Mouse (Mus musculus): ENCODE measurements around the gene Naa10. TPM values are rescaled to one million over a fixed set of nuclear protein-coding genes. Genes with fewer than 3 reads are reported as not detected.

Gene Naa10
- polyA plus RNA-seq, 1 experiment: 34.5 TPM

DNA sequence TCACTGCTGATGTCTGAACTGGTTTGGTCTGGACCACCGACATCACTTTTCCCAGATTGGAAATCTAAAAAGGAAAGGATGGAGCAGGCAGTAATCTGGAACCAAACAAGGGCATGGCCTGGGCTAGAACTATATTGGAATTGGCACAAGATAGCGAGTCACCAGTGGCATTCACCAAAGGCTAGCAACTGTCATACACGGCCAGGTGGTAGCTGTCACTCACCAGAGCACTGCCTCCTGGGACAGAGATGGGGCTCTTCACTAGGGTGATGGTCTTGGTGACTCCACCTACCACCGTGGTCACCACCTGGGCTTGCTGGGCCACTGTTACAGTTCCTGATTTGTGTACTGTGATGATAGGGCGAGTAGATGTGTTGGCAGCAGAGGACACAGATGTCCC is 30.9 kb upstream of the Naa10 start:
- no peak overlapping the region for H3K4me3 ChIP-seq (ENCODE audit: insufficient read depth, low read length)
- no peak for TF ChIP-seq POLR2A (IDR thresholded peaks at IDR 0.05; ENCODE audit: borderline replicate concordance, low read depth, low read length)
- no peak for TF ChIP-seq CTCF (IDR thresholded peaks at IDR 0.05; ENCODE audit: low read depth, low read length)
- no peak overlapping the region for H3K27ac ChIP-seq (ENCODE audit: insufficient read depth, low read depth, low read length)
- no peaks in the 10 kb centered on the region for H3K4me1 ChIP-seq (ENCODE audit: control insufficient read depth, insufficient read depth, low read length)

DNA sequence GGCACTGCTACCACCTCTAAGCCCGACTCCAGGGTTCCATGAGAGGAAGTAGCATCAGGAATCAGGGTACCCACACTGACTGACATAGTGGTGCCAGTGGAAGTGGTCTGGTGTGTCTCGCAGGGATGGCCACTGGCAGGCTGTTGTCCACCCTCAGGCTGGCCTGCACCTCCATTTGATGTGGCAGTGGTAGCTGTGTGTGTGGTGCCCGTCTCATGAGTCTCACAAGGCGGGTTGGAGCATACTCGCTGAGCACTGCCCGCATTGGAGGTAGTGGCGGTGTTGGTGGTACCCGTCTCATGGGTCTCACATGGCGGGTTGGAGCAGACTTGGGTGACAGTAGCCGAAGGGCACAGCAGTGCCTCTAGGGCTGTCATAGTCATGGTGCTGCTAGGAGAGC is 27.6 kb upstream of the Naa10 start:
- H3K4me3 ChIP-seq (ENCODE audit: insufficient read depth, low read length): no peak overlapping the region
- H3K4me1 ChIP-seq (ENCODE audit: control insufficient read depth, insufficient read depth, low read length): no peaks in the 10 kb centered on the region
- no peak overlapping the region for H3K27ac ChIP-seq (ENCODE audit: insufficient read depth, low read depth, low read length)
- TF ChIP-seq CTCF (IDR thresholded peaks at IDR 0.05; ENCODE audit: low read depth, low read length) (no peak), POLR2A (IDR thresholded peaks at IDR 0.05; ENCODE audit: borderline replicate concordance, low read depth, low read length) (no peak)

DNA sequence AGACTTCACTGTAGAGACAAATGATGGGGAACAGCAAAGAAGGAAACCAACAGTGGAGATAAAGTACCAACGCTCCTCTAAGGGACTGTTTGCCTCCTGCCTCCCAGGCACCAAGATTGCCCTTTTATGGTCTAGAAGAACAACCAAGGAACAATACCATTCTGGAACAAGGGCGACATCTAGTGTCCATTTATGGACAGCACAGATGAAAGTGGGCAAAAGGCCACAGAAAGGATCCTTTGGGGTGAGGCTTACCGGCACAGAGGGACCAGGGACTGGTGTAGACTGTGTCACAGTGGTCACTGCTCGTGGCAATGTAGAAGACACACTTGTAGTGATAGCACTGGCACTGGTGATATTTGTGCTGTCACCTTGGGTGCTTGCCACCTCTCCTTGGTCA is 26.9 kb upstream of the Naa10 start:
- H3K27ac ChIP-seq (ENCODE audit: insufficient read depth, low read depth, low read length): no peak overlapping the region
- H3K4me3 ChIP-seq (ENCODE audit: insufficient read depth, low read length): no peak overlapping the region
- TF ChIP-seq CTCF (IDR thresholded peaks at IDR 0.05; ENCODE audit: low read depth, low read length): no peak
- TF ChIP-seq POLR2A (IDR thresholded peaks at IDR 0.05; ENCODE audit: borderline replicate concordance, low read depth, low read length): no peak
- no peaks in the 10 kb centered on the region for H3K4me1 ChIP-seq (ENCODE audit: control insufficient read depth, insufficient read depth, low read length)

DNA sequence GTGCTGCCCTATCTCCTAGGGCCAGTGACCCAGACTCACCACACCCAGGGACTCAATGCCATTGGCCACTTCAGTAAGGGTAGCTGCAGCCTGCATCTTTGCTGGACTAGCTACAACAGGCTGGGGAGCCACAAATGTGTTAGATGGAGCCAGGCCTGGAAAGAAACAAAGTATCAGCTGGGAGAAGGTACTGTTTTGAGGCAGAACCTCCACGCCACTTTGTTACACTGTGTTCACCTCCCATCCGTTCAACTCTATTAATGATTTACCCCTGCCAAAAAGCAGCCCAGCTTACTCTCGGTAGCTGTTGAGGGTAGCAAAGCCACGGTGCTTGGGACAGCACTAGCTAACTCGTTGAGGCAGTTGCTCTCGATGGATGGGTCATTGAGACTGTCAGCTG is 25.2 kb upstream of the Naa10 start:
- no peak overlapping the region for H3K4me3 ChIP-seq (ENCODE audit: insufficient read depth, low read length)
- TF ChIP-seq CTCF (IDR thresholded peaks at IDR 0.05; ENCODE audit: low read depth, low read length) (no peak), POLR2A (IDR thresholded peaks at IDR 0.05; ENCODE audit: borderline replicate concordance, low read depth, low read length) (no peak)
- no peaks in the 10 kb centered on the region for H3K4me1 ChIP-seq (ENCODE audit: control insufficient read depth, insufficient read depth, low read length)
- no peak overlapping the region for H3K27ac ChIP-seq (ENCODE audit: insufficient read depth, low read depth, low read length)

DNA sequence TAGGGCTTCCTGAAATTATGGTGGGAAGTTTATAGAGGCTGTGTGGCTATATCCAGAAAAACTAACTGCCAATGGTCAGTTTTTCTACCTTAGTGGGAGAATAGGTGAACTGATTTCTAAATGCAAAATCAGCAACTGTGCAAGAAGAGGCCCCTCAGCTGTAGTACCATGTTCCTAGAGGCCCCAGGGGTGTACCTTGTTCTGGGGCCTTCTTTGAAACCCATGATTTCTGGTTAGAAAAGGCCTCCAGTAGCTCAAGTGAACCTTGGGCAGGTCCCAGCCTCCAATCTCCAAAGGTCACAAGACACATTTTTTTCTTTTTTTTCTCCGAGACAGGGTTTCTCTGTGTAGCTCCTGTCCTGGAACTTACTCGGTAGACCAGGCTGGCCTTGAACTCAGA is 20.6 kb upstream of the Naa10 start:
- Histone ChIP-seq H3K4me1 (ENCODE audit: control insufficient read depth, insufficient read depth, low read length) (peaks cover 8% of the 10 kb centered on the region), H3K4me3 (ENCODE audit: insufficient read depth, low read length) (no peak overlapping the region), H3K27ac (ENCODE audit: insufficient read depth, low read depth, low read length) (no peak overlapping the region)
- TF ChIP-seq CTCF (IDR thresholded peaks at IDR 0.05; ENCODE audit: low read depth, low read length): no peak
- TF ChIP-seq POLR2A (IDR thresholded peaks at IDR 0.05; ENCODE audit: borderline replicate concordance, low read depth, low read length): no peak

GRCm38 (mm10) chrX:73941860-73942259 is 20.1 kb upstream of the Naa10 start:
- Histone ChIP-seq H3K4me3 (ENCODE audit: insufficient read depth, low read length) (no peak overlapping the region), H3K27ac (ENCODE audit: insufficient read depth, low read depth, low read length) (no peak overlapping the region), H3K4me1 (ENCODE audit: control insufficient read depth, insufficient read depth, low read length) (peaks cover 8% of the 10 kb centered on the region)
- no peak for TF ChIP-seq CTCF (IDR thresholded peaks at IDR 0.05; ENCODE audit: low read depth, low read length)
- no peak for TF ChIP-seq POLR2A (IDR thresholded peaks at IDR 0.05; ENCODE audit: borderline replicate concordance, low read depth, low read length)

DNA sequence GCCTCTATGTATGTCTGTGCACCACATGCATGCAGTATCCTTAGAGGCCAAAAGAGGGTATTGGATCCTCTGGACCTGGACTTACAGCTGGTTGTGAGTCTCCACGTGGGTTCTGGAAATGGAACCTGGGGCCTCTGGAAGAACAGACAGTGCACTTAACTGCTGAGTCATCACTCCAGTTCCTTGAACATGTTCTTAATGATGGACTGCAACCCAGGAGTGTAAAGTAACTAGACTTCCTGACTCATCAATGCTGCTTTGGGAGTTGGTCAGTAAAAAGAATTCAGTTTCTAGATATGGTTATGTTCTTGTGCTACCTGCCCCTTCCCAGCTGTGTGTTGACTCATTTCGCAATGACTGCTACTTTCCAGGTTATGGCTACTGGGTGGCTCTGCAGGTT is 10.1 kb upstream of the Naa10 start:
- Histone ChIP-seq H3K4me1 (ENCODE audit: control insufficient read depth, insufficient read depth, low read length) (peaks cover 18% of the 10 kb centered on the region), H3K4me3 (ENCODE audit: insufficient read depth, low read length) (no peak overlapping the region), H3K27ac (ENCODE audit: insufficient read depth, low read depth, low read length) (no peak overlapping the region)
- TF ChIP-seq CTCF (IDR thresholded peaks at IDR 0.05; ENCODE audit: low read depth, low read length) (no peak), POLR2A (IDR thresholded peaks at IDR 0.05; ENCODE audit: borderline replicate concordance, low read depth, low read length) (no peak)

DNA sequence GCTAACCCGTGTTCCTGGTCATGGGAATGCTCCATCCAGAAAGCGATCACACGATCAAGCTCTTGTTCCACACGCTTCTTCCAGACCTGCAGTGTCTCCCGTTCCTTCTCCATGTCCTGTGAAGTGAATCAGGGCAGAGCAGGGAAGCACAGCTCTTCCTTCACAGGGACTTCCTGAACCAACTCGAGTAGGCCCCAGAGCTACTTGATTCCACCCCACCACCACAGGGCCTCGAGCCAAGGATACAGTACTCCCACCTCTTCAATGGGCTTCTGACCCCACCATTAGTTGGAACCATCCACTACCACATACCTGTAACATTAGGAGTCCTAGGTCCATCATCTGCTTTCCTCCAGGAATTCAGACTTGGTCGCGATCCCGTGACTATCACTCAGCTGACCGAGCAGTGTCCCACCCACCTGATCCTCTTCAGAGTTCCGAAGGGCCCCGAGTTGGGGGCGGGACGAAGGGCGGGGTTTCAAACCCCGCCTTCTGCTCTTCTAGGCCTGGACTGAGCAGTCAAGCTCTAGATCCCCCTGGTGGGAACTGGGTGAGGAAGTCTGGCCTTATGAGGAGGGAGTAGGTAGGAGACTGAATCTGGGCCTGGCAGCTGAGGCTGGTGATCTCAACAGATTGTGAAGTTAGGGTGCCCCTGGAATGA is 8.8 kb upstream of the Naa10 start, which contains the start of gene Renbp:
Gene Renbp, minus strand, starts transcription at position 449 of the 661 bp plus-strand sequence.
- TF ChIP-seq POLR2A (IDR thresholded peaks at IDR 0.05; ENCODE audit: borderline replicate concordance, low read depth, low read length): no peak
- TF ChIP-seq CTCF (IDR thresholded peaks at IDR 0.05; ENCODE audit: low read depth, low read length): no peak
- Histone ChIP-seq H3K27ac (ENCODE audit: insufficient read depth, low read depth, low read length) (peak within 1 kb of the TSS; percentile 87), H3K4me1 (ENCODE audit: control insufficient read depth, insufficient read depth, low read length) (peaks cover 18% of the 10 kb centered on the region), H3K4me3 (ENCODE audit: insufficient read depth, low read length) (peak within 1 kb of the TSS; percentile 90)

- H3K27ac ChIP-seq (ENCODE audit: insufficient read depth, low read depth, low read length): peak overlapping the region; percentile 57; the same call in 1 of the 2 replicates
- peak overlapping the region; percentile 53 for H3K4me3 ChIP-seq (ENCODE audit: insufficient read depth, low read length)
- no peak for TF ChIP-seq POLR2A (IDR thresholded peaks at IDR 0.05; ENCODE audit: borderline replicate concordance, low read depth, low read length)
- no peak for TF ChIP-seq CTCF (IDR thresholded peaks at IDR 0.05; ENCODE audit: low read depth, low read length)
- H3K4me1 ChIP-seq (ENCODE audit: control insufficient read depth, insufficient read depth, low read length): peaks cover 14% of the 10 kb centered on the region
Observed at GRCm38 (mm10) chrX:73922550-73922882, 772 bp upstream of the Naa10 start.

GRCm38 (mm10) chrX:73921285-73921822 is 390 bp downstream of the Naa10 start:
- TF ChIP-seq CTCF (IDR thresholded peaks at IDR 0.05; ENCODE audit: low read depth, low read length) (no peak), POLR2A (IDR thresholded peaks at IDR 0.05; ENCODE audit: borderline replicate concordance, low read depth, low read length) (no peak)
- Histone ChIP-seq H3K4me1 (ENCODE audit: control insufficient read depth, insufficient read depth, low read length) (peaks cover 14% of the 10 kb centered on the region), H3K27ac (ENCODE audit: insufficient read depth, low read depth, low read length) (peak overlapping the region; percentile 69), H3K4me3 (ENCODE audit: insufficient read depth, low read length) (peak overlapping the region; percentile 89)
